Comparison of ENCODE assay signal across 15 mouse cellular contexts in the genomic region with DNA sequence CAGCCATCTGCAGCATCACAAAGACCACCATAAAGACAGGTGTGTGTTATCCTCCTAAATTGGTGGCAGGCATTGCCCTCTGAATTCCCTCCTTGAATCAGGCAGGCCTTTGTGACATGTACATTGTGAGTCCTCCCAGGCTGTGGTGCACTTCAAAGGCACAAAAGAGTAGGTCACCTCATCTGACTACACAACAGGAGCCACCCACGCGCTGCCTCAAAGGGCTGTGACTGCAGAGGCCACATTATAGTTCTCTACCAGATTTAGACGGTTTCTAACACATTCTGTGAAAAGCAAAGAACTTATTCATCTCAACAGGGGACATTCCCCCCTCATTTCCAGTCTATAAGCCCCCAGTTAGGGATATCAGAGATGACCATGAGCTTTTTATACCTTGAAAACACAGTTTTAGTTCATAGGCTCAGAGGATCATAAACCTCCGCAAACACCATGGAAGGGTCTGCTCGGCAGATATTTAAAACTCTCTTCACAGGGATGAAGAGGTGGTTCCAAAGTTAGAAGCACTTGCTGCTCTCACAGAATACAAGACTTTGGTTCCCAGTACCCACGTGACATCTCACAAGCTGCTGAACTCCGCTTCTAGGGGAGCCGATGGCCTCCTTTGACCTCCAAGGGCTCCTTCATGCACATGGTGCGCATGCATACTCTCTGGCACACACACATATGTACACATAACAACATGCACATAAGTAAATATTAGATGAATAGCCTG.
"Had no signal": no experiment of that assay in that cellular context is flagged by ENCODE, and none has a peak within 500 bp of the region (broad histone marks: within the 10 kb centered on the region; RNA-seq: fewer than 3 reads in every experiment).

No protein-coding gene starts in this region.

- H3K27me3 ChIP-seq: kidney, embryonic 15.5 days; neural tube, embryonic 15.5 days had no signal

- H3K4me1 ChIP-seq: kidney, embryonic 15.5 days; liver, embryonic 12.5 days; neural tube, embryonic 15.5 days had no signal

- H3K27ac ChIP-seq: kidney, embryonic 15.5 days; liver, embryonic 12.5 days; neural tube, embryonic 15.5 days; stomach, postnatal 0 days had no signal

- ATAC-seq: intestine, embryonic 16.5 days; liver, embryonic 12.5 days had no signal

- H3K9me3 ChIP-seq: kidney, embryonic 15.5 days; liver, embryonic 12.5 days; neural tube, embryonic 15.5 days had no signal

- DNase-seq: kidney, adult 2 months; kidney, postnatal 25 days; left cerebral cortex, postnatal 4 days; lung, embryonic 14.5 days; lung, postnatal 10 days; lung, postnatal 4 days; right cerebral cortex, postnatal 14 days; thymus, adult 18-20 months; thymus, postnatal 14 days had no signal

- H3K4me3 ChIP-seq: kidney, embryonic 15.5 days; liver, embryonic 12.5 days; myocyte; neural tube, embryonic 15.5 days had no signal

- H3K36me3 ChIP-seq: kidney, embryonic 15.5 days; liver, embryonic 12.5 days; neural tube, embryonic 15.5 days had no signal
